Mouse (Mus musculus) frontal cortex, postnatal 10 days (tissue): ENCODE data around the gene Slc7a11.

Source experiments
- DNase-seq, 2 experiments: peaks; one replicate each; pipeline ENCODE4 v3.0.0; 2022; ENCODE audit warnings: low spot score in 2 of 2, mixed read lengths in 1 of 2

The Slc7a11 gene

DNA sequence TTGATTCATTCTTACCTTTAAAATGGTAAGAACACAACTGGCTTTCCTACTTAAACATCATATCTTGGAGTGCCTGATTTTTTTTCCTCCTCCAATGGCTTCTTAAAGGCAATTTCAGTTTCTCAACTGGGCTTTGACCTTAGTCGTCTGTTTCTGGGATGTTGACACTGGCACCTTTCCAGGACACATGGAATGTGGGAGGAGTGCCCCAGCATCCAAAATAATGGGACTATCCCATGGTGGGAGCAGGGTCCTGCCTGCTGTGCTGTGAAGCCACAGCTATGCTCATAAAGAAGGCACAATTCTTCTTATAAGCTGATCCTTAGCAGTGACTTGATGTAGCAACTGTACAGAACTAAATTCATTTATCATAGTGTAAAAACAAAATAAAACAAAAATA, 450.5 kb downstream of the Slc7a11 start:
- DNase-seq = no peak

- no peak for DNase-seq
Measured at GRCm38 (mm10) chr3:49987236-49987635, 456.2 kb downstream of the Slc7a11 start.

DNA sequence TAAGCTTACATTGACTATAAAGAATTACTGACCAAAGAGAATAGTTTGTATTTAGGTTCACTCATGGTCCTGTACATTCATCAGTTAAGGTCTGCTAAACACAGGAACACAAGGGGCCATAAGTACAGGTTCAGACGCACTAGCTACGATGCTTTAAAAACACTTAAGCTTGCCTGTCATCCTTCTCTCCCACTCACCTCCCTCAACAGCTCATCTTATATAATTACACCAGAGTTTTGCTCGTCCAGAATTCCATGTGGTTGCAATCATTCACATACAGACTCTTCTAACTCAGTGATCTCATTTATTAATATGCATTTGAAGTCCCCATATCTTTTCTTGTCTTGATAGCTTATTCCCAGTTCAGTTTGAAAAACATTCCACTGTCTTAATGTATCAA, 458.6 kb downstream of the Slc7a11 start:
- DNase-seq = no peak

- DNase-seq = no peak
Measured at GRCm38 (mm10) chr3:49983429-49984268, 459.8 kb downstream of the Slc7a11 start.

GRCm38 (mm10) chr3:49973994-49974393, 469.4 kb downstream of the Slc7a11 start:
- no peak for DNase-seq

DNA sequence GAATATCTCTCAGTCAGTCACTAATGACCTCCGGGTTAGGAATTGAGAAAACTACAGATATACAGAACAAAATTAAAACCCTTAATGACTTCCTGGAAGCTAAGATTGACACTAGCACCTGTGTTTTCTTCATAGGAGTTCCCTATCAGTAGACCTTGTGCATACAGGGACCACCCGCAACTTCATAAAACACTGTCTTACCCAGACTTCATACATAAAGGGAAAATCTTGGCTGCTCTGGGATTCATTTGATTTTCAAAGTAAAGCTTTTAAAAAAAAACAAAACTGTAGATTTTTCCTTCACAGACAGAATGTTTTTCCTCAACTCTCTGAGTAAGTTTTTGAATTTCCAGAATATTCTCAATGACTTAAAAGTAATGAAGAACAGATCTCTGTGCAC, 477.8 kb downstream of the Slc7a11 start:
- DNase-seq = no peak

DNA sequence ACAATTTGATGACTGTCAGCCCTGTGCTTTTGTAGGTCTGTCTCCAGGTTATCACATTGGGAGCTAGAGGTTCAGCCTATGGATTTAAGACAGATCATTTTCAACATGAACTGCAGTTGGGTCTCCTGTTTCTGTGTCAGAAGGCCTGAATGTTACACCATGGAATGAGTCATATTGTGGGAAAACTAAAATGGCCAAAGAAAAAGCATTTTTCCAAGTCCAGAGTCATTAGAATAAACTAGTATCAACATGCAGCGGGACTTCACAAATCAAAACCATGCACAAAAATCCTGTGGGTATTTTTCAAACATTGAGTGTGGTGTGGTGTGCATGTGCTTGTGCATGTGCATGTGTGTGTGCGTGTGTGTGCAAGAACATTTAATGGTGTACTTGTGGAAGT, 482.8 kb downstream of the Slc7a11 start:
- DNase-seq = no peak

DNA sequence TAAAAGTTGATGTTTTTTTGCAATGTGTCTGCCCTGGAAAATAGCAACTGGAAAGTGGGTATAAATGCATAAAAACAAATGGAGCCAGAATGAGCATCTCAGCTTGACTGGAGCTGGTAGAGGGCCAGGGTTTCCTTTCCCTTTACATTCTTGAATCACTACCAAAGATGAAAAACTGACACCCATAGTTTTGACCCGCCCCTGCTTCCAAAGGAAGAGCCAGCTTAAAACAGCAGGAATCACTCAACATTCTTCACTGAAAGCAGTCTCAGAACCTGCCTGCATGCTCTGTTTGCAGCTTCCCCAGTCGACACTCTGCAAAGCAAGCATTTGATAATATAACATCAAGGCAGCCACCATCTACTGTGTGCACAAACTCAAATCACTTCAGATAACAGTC, 496.6 kb downstream of the Slc7a11 start:
- no peak for DNase-seq

GRCm38 (mm10) chr3:49944783-49945182, 498.6 kb downstream of the Slc7a11 start:
- DNase-seq = peak; percentile 4 to 6

DNA sequence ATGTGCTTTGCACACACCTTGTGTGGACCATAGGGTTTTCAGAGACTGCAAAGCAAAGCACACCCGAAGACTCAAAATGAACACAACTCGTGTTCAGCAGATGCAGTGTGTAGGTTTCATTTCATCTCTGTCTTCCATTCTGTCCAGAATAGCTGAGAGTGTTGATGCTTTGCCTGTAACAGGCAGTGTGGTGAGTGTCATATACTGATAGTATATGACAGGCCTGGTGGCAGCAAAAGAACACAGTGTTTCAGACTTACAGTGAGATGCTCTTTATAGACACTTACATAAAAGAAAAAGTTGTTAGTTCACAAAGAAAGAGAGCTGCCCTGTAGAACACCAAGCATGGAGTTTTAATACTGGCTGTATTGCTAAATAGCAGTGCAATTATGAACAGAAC, 505.8 kb downstream of the Slc7a11 start:
- DNase-seq = no peak

GRCm38 (mm10) chr3:49929496-49929895, 513.9 kb downstream of the Slc7a11 start:
- no peak for DNase-seq

DNA sequence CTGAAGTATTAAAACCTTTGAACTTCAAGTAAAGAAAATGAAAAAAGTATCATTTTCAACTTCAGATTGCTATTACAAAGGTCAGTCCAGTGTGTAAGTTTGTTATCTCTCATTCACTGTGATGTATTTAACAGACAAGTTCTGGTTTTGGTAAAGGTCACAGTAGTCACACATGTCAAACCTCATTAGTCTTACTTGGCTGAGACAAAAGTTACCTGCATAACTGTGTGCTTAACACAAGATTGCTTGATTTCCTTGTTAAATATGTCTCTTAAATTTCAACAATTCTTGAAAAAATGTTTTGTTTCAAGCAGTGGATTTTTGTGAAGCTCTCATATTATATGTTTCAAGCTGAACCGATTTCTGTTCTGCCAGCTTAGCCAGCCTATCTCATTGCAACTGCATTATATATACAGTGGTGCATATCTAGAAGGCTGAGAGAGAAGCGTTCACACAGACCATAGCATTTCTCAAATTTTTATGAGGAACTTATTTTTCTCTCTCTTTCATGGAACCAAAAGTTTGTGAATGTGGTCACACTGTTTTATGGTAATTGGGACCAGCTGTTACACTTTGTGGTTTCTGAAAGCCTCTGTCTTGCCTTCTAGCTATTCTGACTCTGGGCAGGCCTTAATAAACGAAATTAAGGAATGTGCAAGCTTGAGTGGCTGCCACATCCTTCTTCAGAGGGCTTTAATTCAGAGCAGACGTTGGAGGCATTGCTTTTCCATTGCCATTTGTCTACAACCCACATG, 514.7 kb downstream of the Slc7a11 start:
- no peak for DNase-seq

DNA sequence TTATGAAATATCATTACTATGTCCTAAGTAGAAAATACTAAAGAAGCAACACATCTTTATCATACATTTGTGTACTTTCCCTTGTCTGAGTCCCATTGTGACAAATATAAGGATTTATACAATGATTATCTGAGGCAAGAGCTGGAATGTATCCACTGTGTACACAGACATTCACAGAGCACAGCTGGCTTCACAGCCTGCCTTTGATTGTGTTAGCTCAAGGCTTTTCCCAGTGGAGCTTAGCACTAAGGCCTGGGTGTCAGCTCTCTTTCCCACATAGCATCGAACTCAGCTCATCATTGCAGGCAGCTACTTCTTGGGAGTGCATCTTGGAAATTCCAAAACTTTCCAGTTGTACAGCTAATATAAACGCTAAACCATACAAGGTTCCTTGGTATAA, 529.5 kb downstream of the Slc7a11 start:
- DNase-seq = no peak

- no peak for DNase-seq
Measured at GRCm38 (mm10) chr3:49910922-49911321, 532.5 kb downstream of the Slc7a11 start.

DNA sequence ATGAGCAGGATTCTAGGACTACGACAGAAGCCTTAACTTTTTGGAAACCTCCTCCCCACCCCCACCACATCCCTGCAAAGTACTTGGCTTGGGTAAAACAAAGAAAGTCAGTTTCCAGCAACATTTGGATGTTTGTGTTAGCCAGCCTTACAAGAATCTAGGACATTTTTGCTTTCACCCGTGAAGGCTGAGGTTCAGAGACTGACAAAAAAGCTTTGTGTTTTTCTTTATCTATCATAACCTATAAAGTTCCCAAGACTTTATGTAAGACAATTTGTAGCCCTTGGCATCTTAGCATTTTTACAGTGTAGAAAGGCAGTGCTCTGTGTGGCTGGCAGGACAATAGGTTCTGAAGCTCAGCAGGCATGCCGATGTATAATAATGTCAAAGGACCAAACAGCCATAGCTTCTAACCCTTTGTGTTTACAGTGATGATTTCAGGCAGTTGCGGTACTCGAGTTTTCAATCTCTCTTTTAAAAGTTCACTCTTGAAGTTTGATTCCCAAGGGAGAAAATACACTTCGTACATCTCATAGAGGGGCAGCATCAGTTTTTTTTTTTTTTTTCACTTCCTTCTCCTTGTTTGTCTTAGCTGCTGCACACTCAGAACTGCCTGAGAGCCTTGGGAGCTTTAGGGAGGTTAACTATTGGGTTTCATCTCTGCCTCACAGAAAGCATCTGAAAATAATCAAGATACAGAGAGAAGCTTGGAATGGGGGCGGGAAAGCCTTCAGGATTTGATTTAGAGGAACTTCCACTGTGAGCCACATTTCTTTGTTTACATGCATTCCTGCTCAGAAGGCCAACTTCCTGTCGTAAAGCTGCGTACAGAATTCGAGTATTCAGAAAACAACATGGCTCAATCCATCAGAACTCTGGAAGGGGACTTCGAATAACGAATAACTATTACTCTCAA, 534.7 kb downstream of the Slc7a11 start:
- no peak for DNase-seq

GRCm38 (mm10) chr3:49893945-49894344, 549.5 kb downstream of the Slc7a11 start:
- no peak for DNase-seq

DNA sequence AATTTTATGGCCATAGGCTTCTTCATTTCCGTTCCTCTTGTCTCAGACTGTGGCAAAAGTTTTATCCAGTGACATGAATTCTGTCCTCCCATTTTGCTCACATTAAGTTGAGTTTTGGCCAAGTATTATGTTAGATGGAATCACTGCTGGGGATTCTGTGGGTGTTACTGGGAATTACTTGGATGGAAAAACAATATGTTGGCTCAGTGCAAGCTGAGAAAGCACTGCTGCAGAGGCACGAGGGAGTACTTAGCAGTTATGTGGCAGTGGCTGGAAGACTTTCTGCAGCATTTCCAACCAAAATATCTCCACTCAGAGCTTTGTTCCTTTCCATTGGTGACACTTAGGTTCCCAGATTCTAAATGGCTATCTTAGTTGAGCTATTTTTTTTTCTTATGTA, 556.1 kb downstream of the Slc7a11 start:
- no peak for DNase-seq

- no peak for DNase-seq
Measured at GRCm38 (mm10) chr3:49886220-49886945, 557.0 kb downstream of the Slc7a11 start.

GRCm38 (mm10) chr3:49880496-49880895, 562.9 kb downstream of the Slc7a11 start:
- no peak for DNase-seq

DNA sequence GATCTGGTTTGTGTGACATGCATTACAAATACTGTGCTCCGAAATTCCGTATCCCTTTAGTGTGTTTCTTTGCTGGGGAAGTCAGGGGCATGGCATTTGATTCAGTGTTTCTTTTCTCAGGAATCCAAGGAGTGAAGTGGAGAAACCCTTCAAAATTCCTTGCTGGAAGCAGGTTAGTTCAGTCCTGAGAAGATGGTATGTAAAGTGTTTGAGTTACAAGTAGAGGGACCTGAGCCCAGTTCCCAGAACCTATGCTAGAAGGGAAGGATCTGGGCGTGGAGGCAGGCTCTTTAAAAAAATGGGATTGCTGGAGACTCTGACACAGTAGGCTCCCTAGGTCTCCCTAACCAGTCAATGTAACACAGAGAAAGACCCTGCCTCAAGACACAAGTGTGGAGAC, 572.6 kb downstream of the Slc7a11 start:
- DNase-seq = no peak

DNA sequence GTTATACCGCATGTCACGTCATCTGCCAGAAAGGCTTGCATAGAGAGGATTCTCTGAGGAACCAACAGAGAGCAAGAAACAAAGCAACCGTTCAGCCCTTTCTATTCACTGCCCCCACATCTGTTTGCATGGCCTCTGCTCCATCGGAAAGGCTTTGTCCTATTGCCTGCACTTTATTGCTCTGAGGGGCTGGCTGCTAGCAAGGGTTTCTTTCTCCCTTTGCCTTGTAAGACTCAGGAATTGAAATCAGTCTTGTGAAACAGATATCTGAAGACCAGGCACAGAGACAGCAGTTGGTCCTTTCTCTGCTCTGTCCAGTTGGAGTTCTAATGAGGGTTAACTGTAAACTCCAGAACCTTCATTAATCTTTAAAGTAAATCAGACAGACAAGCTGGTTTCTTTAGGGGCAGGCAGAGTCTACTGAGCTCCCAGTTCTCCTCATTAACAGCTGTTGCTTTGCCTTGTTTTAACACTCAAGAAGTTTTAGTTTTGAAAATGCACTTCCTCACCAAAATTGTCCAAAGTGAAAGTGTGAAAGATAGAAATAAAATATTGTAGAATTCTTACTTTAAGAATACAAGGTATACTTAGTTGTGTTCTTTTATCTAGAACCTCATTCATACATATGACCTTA, 575.3 kb downstream of the Slc7a11 start:
- DNase-seq = no peak
